Mouse (Mus musculus): ENCODE data around the gene Tagln2. TPM values are rescaled to one million over a fixed set of nuclear protein-coding genes. Genes with fewer than 3 reads are reported as not detected.

The Tagln2 gene
- total RNA-seq, 1 experiment from 2014 or later, result 105 TPM

DNA sequence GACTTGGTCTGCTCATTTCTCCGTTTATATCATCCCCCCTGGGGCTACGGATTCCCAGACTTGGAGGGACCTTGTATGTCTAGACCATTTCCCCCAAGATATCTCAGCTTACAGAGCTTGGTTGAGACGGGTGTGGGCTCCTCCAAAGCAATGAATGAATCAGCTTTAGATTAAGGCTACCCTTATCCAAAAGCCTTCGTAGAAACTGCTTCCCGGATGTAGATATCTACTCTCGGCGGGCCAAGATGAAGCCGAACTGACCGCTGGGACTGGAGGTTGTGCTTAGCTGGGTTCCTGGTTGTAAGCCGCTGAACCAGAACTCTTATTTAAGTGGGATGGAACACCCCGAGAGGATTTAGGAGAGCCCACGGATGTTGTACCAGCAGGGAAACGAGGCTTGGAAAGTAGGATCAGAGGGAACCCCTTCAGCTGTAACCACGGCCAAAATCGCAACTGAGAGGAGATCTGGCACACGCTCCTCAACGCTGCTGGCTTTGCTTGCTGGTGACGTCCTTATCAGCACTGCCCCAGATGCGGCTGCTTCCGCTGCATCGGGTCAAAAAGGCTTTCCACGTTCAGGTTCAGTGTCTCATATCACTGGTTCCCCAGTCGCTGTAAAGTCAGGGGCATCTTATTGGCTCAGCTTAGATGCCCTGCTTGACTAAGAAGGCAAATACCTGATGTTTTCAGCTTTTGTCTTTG is 26.7 kb downstream of the Tagln2 start:
- peak; percentile 50 for DNase-seq

DNA sequence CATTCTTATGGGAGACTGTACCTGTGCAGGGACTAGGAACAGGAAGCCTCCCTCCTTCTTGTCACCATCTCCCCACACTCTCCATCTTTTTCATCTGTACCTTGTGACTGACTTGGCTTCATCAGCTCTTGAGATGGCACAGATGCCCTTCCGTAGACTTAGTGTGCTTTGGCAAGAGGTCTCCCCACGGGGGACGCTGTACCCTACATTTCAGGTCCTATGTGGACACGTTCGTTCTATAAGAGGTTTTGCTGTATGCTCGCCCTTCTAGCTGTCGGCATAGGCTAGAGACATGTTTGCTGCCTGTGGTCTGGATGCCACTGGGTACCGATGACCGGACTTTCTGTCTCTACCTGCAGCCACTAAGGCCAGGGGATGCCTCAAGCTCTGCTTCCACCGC is 27.6 kb downstream of the Tagln2 start:
- DNase-seq, result no peak

DNA sequence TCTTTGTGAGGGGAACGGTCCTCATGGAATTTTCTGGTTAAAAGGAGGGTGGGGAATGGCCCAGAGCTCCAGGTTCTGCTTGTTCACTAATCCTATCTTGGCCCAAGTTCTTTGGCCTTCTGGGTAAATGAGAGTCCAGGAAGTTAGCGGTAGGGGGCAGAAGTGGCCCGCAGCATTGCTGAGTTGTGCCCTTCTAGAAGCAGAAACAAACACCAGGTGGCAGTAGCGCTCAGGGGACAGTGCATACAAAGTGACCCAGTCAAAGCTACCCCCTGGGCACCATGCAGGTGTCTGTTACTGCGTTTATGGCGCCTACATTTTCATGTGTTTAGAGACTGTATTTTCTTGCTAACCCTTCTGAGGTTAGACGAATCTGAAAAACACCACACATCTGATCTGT is 28.9 kb downstream of the Tagln2 start:
- DNase-seq, result peak; percentile 95

DNA sequence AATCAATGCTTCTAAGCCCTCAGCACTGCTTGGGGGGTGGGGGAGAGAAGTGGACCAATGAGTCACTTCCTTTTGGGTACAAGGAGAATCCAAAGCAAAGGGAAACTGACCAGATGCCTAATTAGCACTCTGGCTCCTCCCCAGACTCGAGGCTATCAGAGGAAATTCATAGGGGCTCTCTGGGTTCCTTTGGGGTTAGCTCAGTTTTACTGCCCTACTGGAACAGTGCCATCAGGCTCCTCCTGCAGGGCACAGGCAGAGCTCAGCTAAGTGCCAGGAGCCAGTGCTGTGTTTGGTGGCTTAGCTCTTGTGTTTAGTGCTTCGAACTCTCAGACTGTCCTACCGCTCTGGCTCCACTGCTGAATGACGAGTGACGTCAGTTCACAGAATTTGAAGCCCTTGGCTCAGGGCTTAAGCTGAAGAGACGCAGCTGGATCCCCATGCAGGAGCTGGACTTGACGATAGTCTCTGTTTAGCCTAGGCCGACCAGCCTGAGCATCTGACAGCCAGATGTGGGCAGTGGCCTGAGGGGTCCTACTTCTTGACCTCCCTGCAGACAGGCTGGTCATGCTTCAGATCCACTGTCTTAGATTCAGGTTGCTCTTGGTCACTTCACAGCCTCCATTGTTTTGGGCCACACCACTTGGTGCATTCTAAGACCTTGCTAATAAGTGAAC is 30.8 kb downstream of the Tagln2 start:
- DNase-seq, result no peak

DNA sequence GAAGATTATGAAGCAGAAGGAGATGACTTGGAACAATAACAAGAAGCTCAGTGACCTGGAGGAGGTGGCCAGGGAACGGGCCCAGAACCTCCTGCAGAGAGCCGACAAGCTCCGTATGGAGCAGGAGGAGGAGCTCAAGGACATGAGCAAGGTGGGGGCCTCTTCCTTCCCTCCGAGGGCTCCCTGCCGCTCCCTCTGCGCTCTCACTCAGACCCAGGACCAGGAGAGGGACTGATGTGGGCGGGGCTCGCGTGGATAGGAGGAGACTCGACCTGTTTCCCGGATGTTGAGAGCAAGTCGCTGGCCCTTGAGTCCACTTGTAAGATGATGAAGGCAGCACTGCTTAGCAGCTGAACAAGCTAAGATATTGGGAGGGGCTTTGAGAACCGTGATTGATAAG is 32.7 kb downstream of the Tagln2 start:
- DNase-seq, result peak; percentile 53

DNA sequence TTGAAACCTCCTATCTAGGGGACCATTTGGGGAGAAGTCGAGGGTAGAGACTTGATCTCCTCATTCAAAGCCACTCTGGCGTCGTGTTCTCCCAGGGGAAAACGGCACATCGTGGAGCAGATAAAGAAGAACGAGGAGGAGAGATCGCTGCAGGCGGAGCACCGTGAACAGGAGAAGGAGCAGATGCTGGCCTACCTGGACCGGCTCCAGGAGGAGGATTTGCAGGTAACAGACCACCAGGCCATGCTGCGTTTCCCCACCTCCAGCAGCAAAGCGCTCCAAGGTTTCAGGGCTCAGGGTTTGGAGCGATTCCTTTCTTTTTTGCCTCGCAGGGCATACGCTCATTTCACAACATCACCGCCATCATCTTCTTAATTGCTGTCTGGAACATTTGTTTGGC is 35.3 kb downstream of the Tagln2 start:
- DNase-seq, result no peak

DNA sequence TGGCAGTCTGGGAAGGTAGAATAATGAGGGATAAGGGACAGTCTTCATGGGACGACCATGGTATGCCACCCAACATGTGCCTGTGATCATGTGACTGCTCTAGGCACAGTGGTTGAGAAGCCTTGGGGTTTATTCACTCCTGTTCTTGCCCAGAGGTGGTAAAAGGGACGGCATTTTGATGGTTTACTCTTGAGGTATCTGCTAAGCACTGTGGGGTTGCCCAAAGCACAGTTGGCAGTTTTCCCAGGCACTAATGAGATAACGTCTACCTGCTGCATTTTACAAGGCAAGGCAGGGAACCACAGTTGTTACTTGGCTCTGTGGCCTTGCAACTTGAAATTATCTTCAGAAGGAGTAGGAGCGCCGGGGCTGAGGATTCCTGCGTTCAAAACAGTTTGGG is 40.0 kb downstream of the Tagln2 start:
- DNase-seq, result no peak

DNA sequence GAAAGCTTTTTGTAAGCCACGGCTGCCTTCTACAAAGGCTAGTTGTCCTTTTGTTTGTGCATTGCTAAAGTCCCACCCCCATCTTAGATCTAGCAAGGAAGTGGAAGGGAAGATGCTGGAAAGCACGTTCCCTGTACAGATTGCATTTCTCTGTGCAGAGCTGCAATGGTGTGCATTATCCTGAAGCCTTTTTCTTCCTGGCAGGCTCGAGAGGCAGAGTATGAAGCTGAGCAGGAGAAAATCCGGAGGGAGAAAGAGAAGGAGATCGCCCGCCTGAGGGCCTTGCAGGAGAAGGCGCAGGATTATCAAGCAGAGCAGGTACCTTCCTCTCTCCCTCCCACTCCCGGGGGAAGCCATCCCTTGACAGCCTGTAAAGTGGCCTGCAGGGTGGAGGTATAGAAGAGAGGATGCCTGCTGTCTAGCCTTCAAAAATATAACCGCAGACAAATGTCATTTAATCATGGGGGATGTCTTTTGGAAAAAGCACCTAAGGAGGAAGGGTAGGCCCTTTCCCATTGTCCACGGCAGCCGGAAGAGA is 40.5 kb downstream of the Tagln2 start:
- no peak for DNase-seq

DNA sequence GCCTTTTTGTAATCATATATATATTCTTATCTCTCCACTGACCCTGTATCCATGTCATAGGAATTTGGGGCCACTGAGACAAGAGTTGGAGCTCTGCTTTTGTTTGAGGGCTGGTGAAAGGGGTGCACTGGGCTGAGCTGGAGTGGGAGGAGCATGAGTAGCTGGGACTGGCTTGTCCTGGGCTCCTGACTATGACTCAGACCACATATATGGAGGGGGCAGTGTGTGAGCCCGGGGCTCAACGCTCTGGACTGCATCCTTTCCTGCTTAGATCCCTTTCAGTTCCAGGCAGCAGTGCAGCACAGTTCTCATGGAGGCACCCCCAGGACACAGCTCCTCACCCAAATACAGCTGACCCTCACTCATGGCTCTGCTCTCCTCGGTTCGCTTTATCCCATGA is 46.2 kb downstream of the Tagln2 start:
- DNase-seq, result no peak

DNA sequence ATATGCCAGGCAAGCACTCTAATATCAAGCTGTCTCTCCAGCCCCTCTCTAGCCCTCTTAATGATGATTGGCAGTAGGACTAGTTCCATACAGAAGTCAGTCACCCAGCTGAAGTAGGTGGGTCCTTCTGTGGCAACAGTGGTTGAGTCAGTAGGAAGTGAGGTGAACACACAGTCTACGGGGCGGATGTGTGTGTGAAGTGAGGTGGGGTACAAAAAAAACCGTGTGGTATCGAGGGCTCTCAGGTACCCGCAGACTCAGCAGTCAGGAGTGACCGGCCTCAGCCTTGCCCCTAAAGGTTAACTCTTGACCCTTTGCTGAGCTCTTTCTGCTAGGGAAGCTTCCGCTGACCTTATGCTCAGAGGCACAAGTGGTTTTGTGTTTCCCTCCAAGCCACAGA is 48.7 kb downstream of the Tagln2 start:
- DNase-seq, result no peak

DNA sequence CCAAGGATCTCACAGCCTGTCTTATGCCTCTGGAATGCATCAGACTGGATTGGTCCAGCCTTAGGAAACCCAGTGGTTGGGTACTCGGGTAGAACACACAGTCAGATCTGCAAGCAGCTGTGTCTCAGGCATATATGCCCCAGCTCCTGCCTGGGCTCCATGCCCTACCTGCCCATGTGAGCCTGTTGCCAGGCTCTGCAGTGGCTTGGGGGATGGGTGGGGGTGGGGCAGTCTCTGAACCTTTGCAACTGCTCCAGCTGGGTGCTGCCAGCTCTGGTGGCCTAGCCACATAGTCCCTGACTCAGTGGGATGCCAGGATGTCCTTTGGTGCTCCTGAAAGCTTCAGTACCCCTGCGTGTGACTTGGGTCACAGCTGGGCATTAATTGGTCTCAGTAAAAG is 49.5 kb downstream of the Tagln2 start:
- DNase-seq, result no peak

DNA sequence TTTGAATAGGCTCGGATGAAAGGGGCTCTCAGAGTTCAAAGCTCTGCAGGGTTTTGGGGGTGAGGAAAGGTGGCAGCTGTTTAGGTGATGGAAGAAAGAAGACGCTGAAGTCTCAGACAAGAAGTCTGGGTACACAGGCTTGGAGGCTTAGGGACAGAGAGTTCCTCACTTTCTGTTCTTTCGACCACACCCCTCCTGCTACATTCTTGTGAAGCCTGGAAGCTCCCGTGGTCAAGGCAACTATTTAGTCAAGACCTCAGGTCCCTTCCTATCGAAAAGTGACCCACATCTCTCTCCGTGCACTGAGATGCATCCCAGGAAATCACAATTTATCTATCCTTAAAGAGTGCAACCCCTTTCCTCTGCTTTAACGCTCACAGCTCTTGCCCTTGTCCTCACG is 49.9 kb downstream of the Tagln2 start:
- no peak for DNase-seq

DNA sequence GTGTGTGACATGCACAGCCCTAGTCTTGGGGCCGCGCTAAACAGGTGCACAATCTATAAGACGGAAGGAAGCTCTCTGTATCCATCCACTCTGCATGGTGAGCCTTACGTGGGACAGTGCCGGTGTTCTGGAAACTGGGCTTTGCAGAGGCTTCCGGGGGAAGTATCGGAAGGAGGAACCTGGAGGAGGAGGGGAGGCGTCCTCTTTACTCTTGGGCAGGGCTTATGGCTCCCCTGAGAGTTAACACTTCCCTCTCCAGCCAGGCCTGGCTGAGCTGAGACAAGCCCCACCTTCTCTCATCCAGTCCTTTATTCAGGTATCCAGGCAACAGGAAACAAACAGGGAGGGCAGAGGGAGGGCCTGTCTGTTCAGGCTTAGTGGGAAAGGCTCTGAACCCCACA is 50.7 kb downstream of the Tagln2 start:
- peak; percentile 72 for DNase-seq

DNA sequence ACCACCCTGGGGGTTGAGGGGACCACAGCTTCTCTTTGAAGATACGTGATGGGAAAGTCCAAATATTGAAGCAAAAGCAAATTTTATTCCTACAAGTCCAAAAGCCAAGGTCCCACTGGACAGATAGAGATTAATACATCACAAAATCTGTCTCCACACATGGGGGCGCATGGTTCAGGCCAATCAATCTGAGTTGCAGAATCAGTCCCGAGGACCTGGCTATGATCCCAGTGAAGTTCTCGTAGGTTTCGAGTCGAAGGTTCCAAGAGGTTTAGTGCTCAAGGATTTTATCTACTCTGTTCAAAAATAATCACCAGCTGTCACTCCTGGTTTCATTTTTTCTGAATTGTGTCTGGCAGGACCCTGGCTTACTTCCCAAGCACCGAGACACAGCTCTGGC is 51.2 kb downstream of the Tagln2 start:
- DNase-seq, result peak; percentile 29

DNA sequence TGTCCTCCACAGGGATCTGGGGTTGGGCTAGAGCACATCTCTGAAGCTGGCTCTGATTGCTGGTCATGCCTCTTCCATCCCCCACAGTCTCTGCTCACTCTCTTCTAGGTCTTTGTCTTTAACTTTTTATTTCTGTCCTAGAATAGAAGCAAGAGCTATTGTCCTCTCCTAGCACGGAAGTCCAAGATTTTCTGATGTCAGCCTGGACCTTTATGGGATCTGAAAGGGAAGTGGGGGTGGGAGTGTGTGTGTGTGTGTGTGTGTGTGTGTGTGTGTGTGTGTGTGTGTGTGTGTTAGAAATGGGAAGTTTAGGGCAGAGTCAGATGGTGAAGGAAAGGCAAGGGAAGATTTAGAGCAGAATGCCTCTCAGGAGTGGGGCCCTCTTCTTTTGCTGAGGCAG is 52.8 kb downstream of the Tagln2 start:
- DNase-seq, result no peak

DNA sequence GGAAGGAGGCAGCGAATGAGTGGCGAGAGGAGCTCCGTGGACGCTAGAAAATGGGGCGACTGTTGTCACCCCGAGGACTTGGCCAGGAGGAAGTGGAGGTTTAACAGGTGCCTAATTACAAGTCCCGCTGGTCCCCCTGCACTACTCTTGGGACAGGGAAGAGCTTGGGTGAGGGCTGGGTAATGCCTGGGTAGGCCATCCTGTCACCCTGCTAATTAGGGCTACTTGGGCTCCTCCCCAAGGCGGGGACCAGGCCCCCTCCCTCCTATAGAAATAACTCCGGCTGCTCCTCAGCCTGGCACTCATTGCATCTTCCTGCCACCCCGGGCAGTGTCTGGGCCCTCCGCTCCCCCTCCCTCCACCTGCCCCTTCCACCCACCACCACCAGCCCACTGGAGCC is 55.8 kb downstream of the Tagln2 start, which contains the start of gene Vsig8:
Gene Vsig8 (plus strand): TSS at position 301 of the 400 bp plus-strand sequence.
- no peak for DNase-seq

Other genes starting within 250 kb of the Tagln2 start
- gene Atp1a4, start 241.6 kb upstream of the Tagln2 start, total RNA-seq (2021), result 0.22 and 0.41 TPM in 2 replicates
- 23.9 and 26.1 TPM in 2 replicates for gene Igsf8, start 238.4 kb upstream of the Tagln2 start, total RNA-seq (2021)
- gene Atp1a2, start 202.0 kb upstream of the Tagln2 start, total RNA-seq (2021), result 315 and 342 TPM in 2 replicates
- 0.07 and 0.30 TPM in 2 replicates for gene Kcnj9, start 170.7 kb upstream of the Tagln2 start, total RNA-seq (2021)
- gene Kcnj10, start 158.8 kb upstream of the Tagln2 start, total RNA-seq (2021), result 0.70 and 0.79 TPM in 2 replicates
- gene Pigm, start 123.5 kb upstream of the Tagln2 start, total RNA-seq (2021), result 12.3 and 14.5 TPM in 2 replicates
- gene Slamf9, start 24.7 kb upstream of the Tagln2 start, total RNA-seq (2021), result 1.2 and 1.6 TPM in 2 replicates
- 2.4 and 2.8 TPM in 2 replicates for gene Igsf9, start 18.3 kb upstream of the Tagln2 start, total RNA-seq (2021)
- 0.22 and 1.0 TPM in 2 replicates for gene Cfap45, start 20.8 kb downstream of the Tagln2 start, total RNA-seq (2021)
- gene Vsig8, start 55.9 kb downstream of the Tagln2 start, total RNA-seq (2021), result 0.41 TPM in 1 of 2 replicates, not detected in the other
- 0.98 TPM in 1 of 2 replicates, not detected in the other for gene Slamf8, start 90.5 kb downstream of the Tagln2 start, total RNA-seq (2021)
- gene Fcrl6, start 102.5 kb downstream of the Tagln2 start, total RNA-seq (2021), result not detected in 2 replicates
- gene Dusp23, start 132.9 kb downstream of the Tagln2 start, total RNA-seq (2021), result 11.6 and 12.4 TPM in 2 replicates
- gene Crp, start 198.0 kb downstream of the Tagln2 start, total RNA-seq (2021), result 1.4 and 32.1 TPM in 2 replicates

Measured in adrenal gland, postnatal 14 days (tissue).